In the genomic region with DNA sequence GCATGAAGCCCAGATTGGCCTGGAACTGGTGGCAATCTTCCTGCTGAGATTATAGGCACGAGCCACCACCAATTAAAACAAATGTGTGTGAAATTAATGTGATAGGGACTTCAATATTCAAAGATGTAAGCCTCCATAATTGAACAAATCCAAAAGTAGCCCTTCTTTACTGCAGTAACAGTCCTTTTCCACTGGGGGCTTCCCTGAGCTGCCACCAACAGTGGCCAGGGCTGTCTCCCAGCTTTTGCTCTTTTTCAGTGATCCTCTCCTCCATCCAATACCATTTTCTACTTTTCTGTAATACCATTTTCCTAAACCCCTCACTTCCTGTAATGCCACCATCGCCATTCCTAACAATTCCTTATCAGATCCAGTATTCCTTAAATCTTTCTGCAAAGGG, we compare ENCODE assay signal across 9 mouse cellular contexts. TPM values are rescaled to one million over a fixed set of nuclear protein-coding genes. Genes with fewer than 3 reads are reported as not detected.
DNase-seq lines count a peak whose midpoint lies in the region; ATAC-seq and TF ChIP-seq lines count a peak whose summit lies in the region.
"Had no signal": no experiment of that assay in that cellular context is flagged by ENCODE, and none has a peak within 500 bp of the region (broad histone marks: within the 10 kb centered on the region; RNA-seq: fewer than 3 reads in every experiment).

No protein-coding gene starts in this region.

- WGBS in hindbrain, postnatal 0 days: 18% methylated on average over 2 of the region's 2 CpGs
- WGBS in hindbrain, embryonic 12.5 days: 6% methylated on average over 2 of the region's 2 CpGs

- peak; percentile 39 for DNase-seq in hindbrain, postnatal 0 days (ENCODE audit: low spot score)
- DNase-seq in thymus, postnatal 4 days: peak; percentile 11
- no peak for DNase-seq in thymus, postnatal 36 days
- peak; percentile 24 for DNase-seq in embryo, embryonic 10.5 days (ENCODE audit: low spot score)
- no peak for DNase-seq in ovary, postnatal 14 days (ENCODE audit: low spot score)
- DNase-seq in yolk sac, embryonic 10.5 days (ENCODE audit: low spot score): no peak

- H3K9ac ChIP-seq in hindbrain, postnatal 0 days (replicated peaks; ENCODE audit: low read length): no peak overlapping the region
- no peak overlapping the region for H3K9ac ChIP-seq in hindbrain, embryonic 12.5 days
- H3K9ac ChIP-seq: embryonic facial prominence, embryonic 12.5 days; hindbrain, embryonic 15.5 days had no signal

- no peaks in the 10 kb centered on the region for H3K36me3 ChIP-seq in hindbrain, postnatal 0 days (ENCODE audit: insufficient read depth, low read length)
- H3K36me3 ChIP-seq in hindbrain, embryonic 12.5 days: no peaks in the 10 kb centered on the region
- H3K36me3 ChIP-seq: embryonic facial prominence, embryonic 12.5 days; hindbrain, embryonic 15.5 days had no signal

- H3K9me3 ChIP-seq in hindbrain, postnatal 0 days (ENCODE audit: low read length): no peaks in the 10 kb centered on the region
- no peaks in the 10 kb centered on the region for H3K9me3 ChIP-seq in hindbrain, embryonic 12.5 days (replicated peaks)
- H3K9me3 ChIP-seq: embryonic facial prominence, embryonic 12.5 days; hindbrain, embryonic 15.5 days had no signal

- H3K4me2 ChIP-seq in hindbrain, postnatal 0 days (ENCODE audit: low read depth, low read length): no peak overlapping the region
- H3K4me2 ChIP-seq in hindbrain, embryonic 12.5 days (replicated peaks): no peak overlapping the region
- H3K4me2 ChIP-seq: embryonic facial prominence, embryonic 12.5 days; hindbrain, embryonic 15.5 days had no signal

- H3K27ac ChIP-seq in hindbrain, postnatal 0 days: no peak overlapping the region
- H3K27ac ChIP-seq in hindbrain, embryonic 12.5 days: no peak overlapping the region
- H3K27ac ChIP-seq: embryonic facial prominence, embryonic 12.5 days; hindbrain, embryonic 15.5 days had no signal

- ATAC-seq in hindbrain, postnatal 0 days: no peak
- ATAC-seq in hindbrain, embryonic 12.5 days (ENCODE audit: low FRiP score): no peak

- H3K4me3 ChIP-seq in hindbrain, postnatal 0 days (ENCODE audit: low read length): no peak overlapping the region
- no peak overlapping the region for H3K4me3 ChIP-seq in hindbrain, embryonic 12.5 days
- H3K4me3 ChIP-seq: embryonic facial prominence, embryonic 12.5 days; hindbrain, embryonic 15.5 days had no signal

- no peaks in the 10 kb centered on the region for H3K4me1 ChIP-seq in hindbrain, postnatal 0 days (ENCODE audit: insufficient read depth, low read length)
- H3K4me1 ChIP-seq in hindbrain, embryonic 12.5 days: no peaks in the 10 kb centered on the region
- H3K4me1 ChIP-seq: embryonic facial prominence, embryonic 12.5 days; hindbrain, embryonic 15.5 days had no signal

- H3K27me3 ChIP-seq in hindbrain, postnatal 0 days (ENCODE audit: insufficient read depth, low read length): no peaks in the 10 kb centered on the region
- H3K27me3 ChIP-seq in hindbrain, embryonic 12.5 days: no peaks in the 10 kb centered on the region
- H3K27me3 ChIP-seq: embryonic facial prominence, embryonic 12.5 days; hindbrain, embryonic 15.5 days had no signal

- TF ChIP-seq CTCF in hindbrain, postnatal 0 days (IDR thresholded peaks at IDR 0.05; ENCODE audit: low read depth): peak; percentile 57

RNA-seq across cellular contexts. Expression of gene Tsr2, which starts 21.1 kb away (rescaled TPM):
- 20.4 and 21.4 TPM in 2 replicates for total RNA-seq in hindbrain, postnatal 0 days (2014; rRNA removed)
- polyA plus RNA-seq in hindbrain, postnatal 0 days (2015; fragmentation: Nextera tagmentation; extraction: Ambion mirVana): 38.6 and 41.4 TPM in 2 replicates
- polyA plus RNA-seq in hindbrain, embryonic 12.5 days (2016; fragmentation: Nextera tagmentation; extraction: Ambion mirVana): 35.2 and 41.0 TPM in 2 replicates

Comparison
In these comparisons a context has a peak if more than half of its experiments do, and no peak if none do; other contexts are left out.
1. DNase-seq: peak in hindbrain, postnatal 0 days (single experiment), thymus, postnatal 4 days (single experiment) and embryo, embryonic 10.5 days (single experiment); none in thymus, postnatal 36 days (0 of 2), ovary, postnatal 14 days (single experiment) and yolk sac, embryonic 10.5 days (single experiment).